Mouse (Mus musculus): Measurements from ENCODE around the gene Ublcp1. TPM values are rescaled to one million over a fixed set of nuclear protein-coding genes. Genes with fewer than 3 reads are reported as not detected.

Gene Ublcp1
- polyA plus RNA-seq, 1 experiment from 2014 or later, result 73.4 TPM

GRCm38 (mm10) chr11:44508876-44509275 is 38.6 kb upstream of the Ublcp1 start:
- Histone ChIP-seq H3K4me3 (no peak overlapping the region), H3K4me1 (no peaks in the 10 kb centered on the region), H3K9me3 (no peaks in the 10 kb centered on the region), H3K36me3 (no peaks in the 10 kb centered on the region), H3K27ac (no peak overlapping the region), H3K9ac (no peak overlapping the region), H3K27me3 (no peaks in the 10 kb centered on the region), H3K4me2 (replicated peaks) (no peak overlapping the region)
- ATAC-seq (ENCODE audit: insufficient number of reproducible peaks, insufficient read depth, low FRiP score, low TSS enrichment), result no peak
- WGBS, result 73% methylated on average over 4 of the region's 4 CpGs

GRCm38 (mm10) chr11:44504761-44505160 is 34.5 kb upstream of the Ublcp1 start:
- Histone ChIP-seq H3K9me3 (no peaks in the 10 kb centered on the region), H3K4me3 (no peak overlapping the region), H3K9ac (no peak overlapping the region), H3K27ac (no peak overlapping the region), H3K4me2 (replicated peaks) (no peak overlapping the region), H3K36me3 (no peaks in the 10 kb centered on the region), H3K27me3 (no peaks in the 10 kb centered on the region), H3K4me1 (no peaks in the 10 kb centered on the region)
- ATAC-seq (ENCODE audit: insufficient number of reproducible peaks, insufficient read depth, low FRiP score, low TSS enrichment), result no peak
- WGBS, result 85% methylated on average over 3 of the region's 3 CpGs

GRCm38 (mm10) chr11:44504146-44504545 is 33.8 kb upstream of the Ublcp1 start:
- Histone ChIP-seq H3K4me2 (replicated peaks) (no peak overlapping the region), H3K27me3 (no peaks in the 10 kb centered on the region), H3K36me3 (no peaks in the 10 kb centered on the region), H3K4me1 (no peaks in the 10 kb centered on the region), H3K9me3 (no peaks in the 10 kb centered on the region), H3K4me3 (no peak overlapping the region), H3K27ac (no peak overlapping the region), H3K9ac (no peak overlapping the region)
- no peak for ATAC-seq (ENCODE audit: insufficient number of reproducible peaks, insufficient read depth, low FRiP score, low TSS enrichment)
- 90% methylated on average over 7 of the region's 7 CpGs for WGBS

- ATAC-seq (ENCODE audit: insufficient number of reproducible peaks, insufficient read depth, low FRiP score, low TSS enrichment), result no peak
- H3K9me3 ChIP-seq, result no peaks in the 10 kb centered on the region
- no peaks in the 10 kb centered on the region for H3K36me3 ChIP-seq
- no peaks in the 10 kb centered on the region for H3K27me3 ChIP-seq
- no peak overlapping the region for H3K4me3 ChIP-seq
- no peaks in the 10 kb centered on the region for H3K4me1 ChIP-seq
- WGBS, result 20% methylated on average over 5 of the region's 5 CpGs
- no peak overlapping the region for H3K9ac ChIP-seq
- H3K27ac ChIP-seq, result no peak overlapping the region
- H3K4me2 ChIP-seq (replicated peaks), result no peak overlapping the region
Observed at GRCm38 (mm10) chr11:44502931-44503330, 32.6 kb upstream of the Ublcp1 start.

- Histone ChIP-seq H3K36me3 (no peaks in the 10 kb centered on the region), H3K9ac (no peak overlapping the region), H3K9me3 (no peaks in the 10 kb centered on the region), H3K4me2 (replicated peaks) (no peak overlapping the region), H3K4me3 (no peak overlapping the region), H3K4me1 (0 out of 2 replicates have a peak, but pooled peaks cover under 1% of the 10 kb centered on the region), H3K27ac (no peak overlapping the region), H3K27me3 (no peaks in the 10 kb centered on the region)
- 90% methylated on average over 2 of the region's 2 CpGs for WGBS
- no peak for ATAC-seq (ENCODE audit: insufficient number of reproducible peaks, insufficient read depth, low FRiP score, low TSS enrichment)
Observed at GRCm38 (mm10) chr11:44501477-44501876, 31.2 kb upstream of the Ublcp1 start.

- no peak overlapping the region for H3K9ac ChIP-seq
- no peak overlapping the region for H3K4me2 ChIP-seq (replicated peaks)
- ATAC-seq (ENCODE audit: insufficient number of reproducible peaks, insufficient read depth, low FRiP score, low TSS enrichment), result no peak
- H3K4me3 ChIP-seq, result no peak overlapping the region
- H3K27me3 ChIP-seq, result no peaks in the 10 kb centered on the region
- H3K4me1 ChIP-seq, result 0 out of 2 replicates have a peak, but pooled peaks cover 6% of the 10 kb centered on the region
- no peaks in the 10 kb centered on the region for H3K36me3 ChIP-seq
- no peaks in the 10 kb centered on the region for H3K9me3 ChIP-seq
- 75% methylated on average over 7 of the region's 7 CpGs for WGBS
- no peak overlapping the region for H3K27ac ChIP-seq
Observed at GRCm38 (mm10) chr11:44500966-44501365, 30.7 kb upstream of the Ublcp1 start.

DNA sequence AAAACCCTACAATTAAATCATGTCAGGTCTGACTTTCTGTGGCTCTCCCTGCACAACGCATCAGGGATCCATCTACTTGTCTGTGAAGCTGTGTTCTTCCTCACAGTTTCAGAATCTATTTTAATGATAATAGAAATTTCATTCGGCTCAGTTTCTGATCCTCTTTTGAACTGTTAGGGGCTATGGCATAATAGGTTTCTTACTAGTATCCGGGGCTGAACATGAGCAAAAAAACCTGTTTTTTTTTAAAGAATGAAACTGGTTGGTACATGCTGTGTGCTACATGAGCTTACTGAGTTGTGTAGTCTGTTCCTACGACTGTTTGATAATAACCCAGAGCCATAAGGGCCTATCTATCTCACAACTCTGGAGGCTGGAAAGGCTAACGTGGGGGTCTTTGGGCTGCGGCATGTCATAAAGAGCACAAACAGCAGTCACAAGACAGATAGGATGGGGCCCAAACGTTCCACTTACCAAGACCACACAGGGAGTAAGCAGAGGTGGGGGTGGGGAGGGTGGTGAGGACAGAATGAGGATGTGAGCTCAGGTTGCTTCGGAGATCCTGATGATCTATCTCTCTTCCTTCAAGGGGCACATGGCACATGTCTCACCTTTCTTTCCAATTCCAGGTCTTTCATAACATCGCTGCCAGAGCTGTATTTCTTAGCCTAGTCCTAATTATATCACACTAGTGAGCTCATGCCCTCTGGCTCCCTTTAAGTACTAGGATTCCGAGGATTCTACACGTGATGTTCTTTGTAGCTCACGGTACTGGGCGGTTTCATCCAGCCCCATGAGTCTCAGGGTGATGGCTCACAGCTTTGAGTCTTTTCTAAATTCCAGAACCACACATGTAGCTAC is 28.3 kb upstream of the Ublcp1 start:
- ATAC-seq (ENCODE audit: insufficient number of reproducible peaks, insufficient read depth, low FRiP score, low TSS enrichment), result no peak

DNA sequence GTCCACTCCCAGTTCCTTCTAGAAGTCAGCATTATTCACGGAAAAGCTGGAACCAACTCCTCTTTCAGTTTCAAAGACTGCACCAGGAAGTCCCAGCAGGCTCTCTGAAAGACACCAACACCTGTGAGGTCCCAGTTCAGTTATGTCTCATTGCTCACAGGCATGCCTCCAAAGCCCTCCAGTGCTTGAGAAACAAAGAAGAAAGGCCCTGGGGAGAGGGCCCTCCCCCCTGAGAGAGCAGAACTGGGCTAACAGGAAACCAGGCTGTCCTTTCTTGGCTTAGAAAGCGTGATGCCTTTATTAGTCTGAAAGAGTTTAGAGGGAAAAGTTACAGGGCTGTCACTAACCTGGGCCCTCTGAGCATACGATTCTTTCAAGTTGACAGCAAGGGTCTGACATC is 25.9 kb upstream of the Ublcp1 start:
- no peaks in the 10 kb centered on the region; the same call in 1 of the 2 replicates for H3K9me3 ChIP-seq
- no peaks in the 10 kb centered on the region for H3K36me3 ChIP-seq
- H3K27me3 ChIP-seq, result no peaks in the 10 kb centered on the region
- H3K4me2 ChIP-seq (replicated peaks), result no peak overlapping the region
- ATAC-seq (ENCODE audit: insufficient number of reproducible peaks, insufficient read depth, low FRiP score, low TSS enrichment), result no peak
- no peak overlapping the region for H3K9ac ChIP-seq
- 0 out of 2 replicates have a peak, but pooled peaks cover 7% of the 10 kb centered on the region for H3K4me1 ChIP-seq
- H3K27ac ChIP-seq, result no peak overlapping the region
- 37% methylated on average over 3 of the region's 3 CpGs for WGBS
- no peak overlapping the region for H3K4me3 ChIP-seq

More for the DNA sequence above, 28.3 kb upstream of the Ublcp1 start:
- no peaks in the 10 kb centered on the region for H3K27me3 ChIP-seq
- H3K36me3 ChIP-seq, result no peaks in the 10 kb centered on the region
- WGBS, result 67% methylated on average over 13 of the region's 13 CpGs
- no peaks in the 10 kb centered on the region for H3K9me3 ChIP-seq
- H3K4me2 ChIP-seq (replicated peaks), result no peak overlapping the region
- no peak overlapping the region for H3K4me3 ChIP-seq
- H3K27ac ChIP-seq, result no peak overlapping the region
- H3K9ac ChIP-seq, result no peak overlapping the region
- H3K4me1 ChIP-seq, result 0 out of 2 replicates have a peak, but pooled peaks cover 7% of the 10 kb centered on the region

DNA sequence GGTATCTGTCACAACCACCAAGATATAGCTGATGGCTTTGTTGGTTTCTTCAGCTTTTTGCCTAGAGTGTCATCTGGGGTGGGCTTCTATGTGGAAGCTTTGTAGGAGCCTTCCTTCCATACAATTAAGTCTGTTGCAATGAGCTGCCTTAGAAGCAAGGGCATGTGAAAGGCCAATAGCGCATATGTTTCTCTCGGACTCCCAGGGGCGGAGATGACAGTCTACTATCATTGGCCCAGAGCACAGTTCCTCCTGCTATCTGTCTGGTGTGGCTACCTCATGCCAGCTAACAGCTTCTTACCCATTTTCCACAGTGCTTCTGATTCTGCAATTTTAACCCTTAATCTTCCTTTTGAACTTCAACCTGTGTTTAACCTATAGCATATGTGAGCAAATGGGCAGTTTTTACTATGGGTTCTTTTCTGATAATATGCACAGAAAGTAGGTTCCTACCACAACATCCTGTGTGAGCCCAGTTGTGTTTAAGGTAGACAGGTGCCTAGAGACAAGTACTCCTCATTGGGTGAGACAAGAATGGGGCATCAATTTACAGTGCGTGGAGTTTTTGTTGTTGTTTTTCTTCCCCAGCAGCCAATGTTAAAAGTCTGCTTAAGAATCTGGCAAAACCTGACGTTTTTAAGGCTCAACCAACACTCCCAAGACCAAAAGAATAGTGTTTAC is 24.5 kb upstream of the Ublcp1 start:
- H3K27ac ChIP-seq, result no peak overlapping the region
- no peaks in the 10 kb centered on the region; the same call in 1 of the 2 replicates for H3K9me3 ChIP-seq
- no peaks in the 10 kb centered on the region for H3K36me3 ChIP-seq
- 81% methylated on average over 5 of the region's 5 CpGs for WGBS
- H3K4me2 ChIP-seq (replicated peaks), result no peak overlapping the region
- H3K4me1 ChIP-seq, result 0 out of 2 replicates have a peak, but pooled peaks cover 7% of the 10 kb centered on the region
- H3K9ac ChIP-seq, result no peak overlapping the region
- ATAC-seq (ENCODE audit: insufficient number of reproducible peaks, insufficient read depth, low FRiP score, low TSS enrichment), result no peak
- no peak overlapping the region for H3K4me3 ChIP-seq
- H3K27me3 ChIP-seq, result no peaks in the 10 kb centered on the region

- Histone ChIP-seq H3K27ac (no peak overlapping the region), H3K9ac (no peak overlapping the region), H3K27me3 (no peaks in the 10 kb centered on the region), H3K4me3 (no peak overlapping the region), H3K36me3 (no peaks in the 10 kb centered on the region), H3K4me1 (no peaks in the 10 kb centered on the region), H3K4me2 (replicated peaks) (no peak overlapping the region), H3K9me3 (no peaks in the 10 kb centered on the region; the same call in 1 of the 2 replicates)
- WGBS, result 88% methylated on average over 1 of the region's 1 CpGs
- ATAC-seq (ENCODE audit: insufficient number of reproducible peaks, insufficient read depth, low FRiP score, low TSS enrichment), result no peak
Observed at GRCm38 (mm10) chr11:44489117-44489516, 18.8 kb upstream of the Ublcp1 start.

- Histone ChIP-seq H3K9ac (no peak overlapping the region), H3K27ac (no peak overlapping the region), H3K27me3 (no peaks in the 10 kb centered on the region), H3K4me2 (replicated peaks) (no peak overlapping the region), H3K9me3 (no peaks in the 10 kb centered on the region), H3K36me3 (no peaks in the 10 kb centered on the region), H3K4me3 (no peak overlapping the region), H3K4me1 (no peaks in the 10 kb centered on the region)
- ATAC-seq (ENCODE audit: insufficient number of reproducible peaks, insufficient read depth, low FRiP score, low TSS enrichment), result no peak
- WGBS, result 95% methylated on average over 7 of the region's 7 CpGs
Observed at GRCm38 (mm10) chr11:44485089-44485736, 14.9 kb upstream of the Ublcp1 start.

Measured in embryonic facial prominence, embryonic 12.5 days (tissue).